Mouse (Mus musculus) liver, embryonic 15.5 days (tissue): Measurements from ENCODE around the gene Ppard. TPM values are rescaled to one million over a fixed set of nuclear protein-coding genes. Genes with fewer than 3 reads are reported as not detected.

Experiments
- ATAC-seq: fragments of 200-750 bp; cut with Nextera tagmentation; 2 replicates; pipeline ENCODE4 v1.8.0; 2017; ENCODE audit warnings: moderate number of reproducible peaks, mild to moderate bottlenecking, moderate library complexity; ENCODE audit not compliant: insufficient read depth
- H3K27ac ChIP-seq: fragments of 300-500 bp; sonication (generic); replicated peaks from 2 replicates; pipeline ENCODE4 v1.5.1; 2015; ENCODE audit warnings: mild to moderate bottlenecking, inconsistent platforms
- H3K27me3 ChIP-seq: fragments of 300-500 bp; sonication (generic); 2 replicates; pipeline ENCODE4 v1.6.1; 2015; ENCODE audit warnings: mild to moderate bottlenecking, inconsistent platforms
- H3K36me3 ChIP-seq: fragments of 300-500 bp; sonication (generic); replicated peaks from 2 replicates; pipeline ENCODE4 v1.6.1; 2015; ENCODE audit warnings: moderate library complexity, mild to moderate bottlenecking, inconsistent platforms
- H3K4me1 ChIP-seq: fragments of 300-500 bp; sonication (generic); replicated peaks from 2 replicates; pipeline ENCODE4 v1.6.1; 2015; ENCODE audit warnings: inconsistent platforms
- H3K4me2 ChIP-seq: fragments of 300-500 bp; sonication (generic); 2 replicates; pipeline ENCODE4 v1.6.1; 2015; ENCODE audit warnings: moderate library complexity, mild to moderate bottlenecking, inconsistent platforms
- H3K4me3 ChIP-seq: fragments of 300-500 bp; sonication (generic); replicated peaks from 2 replicates; pipeline ENCODE4 v1.5.1; 2015; ENCODE audit warnings: mild to moderate bottlenecking, inconsistent platforms
- H3K9ac ChIP-seq: fragments of 300-500 bp; sonication (generic); 2 replicates; pipeline ENCODE4 v1.6.1; 2015; ENCODE audit warnings: moderate library complexity, mild to moderate bottlenecking, inconsistent platforms
- H3K9me3 ChIP-seq: fragments of 300-500 bp; sonication (generic); replicated peaks from 2 replicates; pipeline ENCODE4 v1.6.1; 2016; ENCODE audit warnings: inconsistent platforms
- WGBS: fragments of 180-500 bp; shearing (Covaris S2); methylation state at CpG from one replicate; pipeline ENCODE4 v1.1.7; 2015; ENCODE audit warnings: mixed read lengths; ENCODE audit not compliant: insufficient replicate concordance; 5-methylcytosine and 5-hydroxymethylcytosine counted together
- polyA plus RNA-seq: library from polyadenylated mRNA; unstranded; fragments of >200 nt; fragmentation: Nextera tagmentation; extraction: Ambion mirVana; gene quantifications from 2 replicates; pipeline ENCODE4 v1.2.1, GENCODE M21; 2015

The Ppard gene
- polyA plus RNA-seq, 1 experiment from 2014 or later = 0.89 TPM

- Histone ChIP-seq H3K4me1 (peaks cover 56% of the 10 kb centered on the region), H3K27ac (no peak overlapping the region)
- 59% methylated on average over 3 of the region's 3 CpGs for WGBS
These were observed 42.2 kb downstream of the Ppard start for GRCm38 (mm10) chr17:28274739-28275138.

GRCm38 (mm10) chr17:28277226-28277625, 44.7 kb downstream of the Ppard start:
- Histone ChIP-seq H3K4me2 (no peak overlapping the region), H3K4me1 (peaks cover 55% of the 10 kb centered on the region), H3K9ac (no peak overlapping the region), H3K4me3 (no peak overlapping the region), H3K9me3 (no peaks in the 10 kb centered on the region), H3K27ac (no peak overlapping the region), H3K36me3 (no peaks in the 10 kb centered on the region), H3K27me3 (no peaks in the 10 kb centered on the region)
- ATAC-seq = no peak
- 78% methylated on average over 14 of the region's 14 CpGs for WGBS

More at GRCm38 (mm10) chr17:28274739-28275138, 42.2 kb downstream of the Ppard start:
- Histone ChIP-seq H3K36me3 (no peaks in the 10 kb centered on the region), H3K9ac (no peak overlapping the region), H3K4me3 (no peak overlapping the region), H3K9me3 (no peaks in the 10 kb centered on the region), H3K27me3 (no peaks in the 10 kb centered on the region), H3K4me2 (no peak overlapping the region)
- no peak for ATAC-seq

DNA sequence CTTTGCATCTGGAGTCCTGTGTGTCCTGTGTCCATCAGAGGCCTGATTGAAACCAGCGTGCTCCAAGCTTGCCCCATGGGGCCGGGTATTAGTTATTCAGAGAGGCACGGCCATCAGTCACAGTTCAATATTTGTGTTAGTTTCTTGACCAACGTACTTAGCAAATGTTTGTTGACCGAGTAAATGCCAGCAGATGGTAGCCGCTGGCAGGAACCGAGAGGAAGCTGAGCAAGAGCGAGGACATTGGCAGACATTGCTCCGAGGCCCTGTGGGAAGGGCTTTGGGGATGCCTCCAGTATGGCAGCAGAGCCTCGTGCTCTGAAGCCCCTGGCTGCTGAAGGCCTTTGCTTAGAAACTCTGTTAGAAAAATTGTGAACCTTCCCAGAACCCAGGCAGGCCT, 45.2 kb downstream of the Ppard start:
- no peaks in the 10 kb centered on the region for H3K9me3 ChIP-seq

DNA sequence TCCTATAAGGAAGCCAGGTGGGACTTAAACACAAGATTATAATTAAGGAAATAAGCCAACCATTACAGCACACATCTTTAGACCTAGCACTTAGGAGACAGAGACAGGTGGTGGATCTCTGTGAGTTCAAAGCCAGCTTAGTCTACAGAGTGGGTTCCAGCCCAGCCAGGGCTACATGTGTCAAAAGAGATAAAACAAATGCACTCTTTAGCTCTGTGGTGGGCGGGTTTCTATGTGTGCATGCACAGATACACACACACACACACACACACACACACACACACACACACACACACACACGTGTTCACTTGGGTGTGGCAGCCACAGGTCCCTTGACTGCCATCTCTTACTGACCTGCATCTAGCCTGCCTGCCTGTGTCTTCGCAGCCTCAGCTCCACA, 45.7 kb downstream of the Ppard start:
- Histone ChIP-seq H3K27me3 (no peaks in the 10 kb centered on the region), H3K4me3 (no peak overlapping the region), H3K36me3 (no peaks in the 10 kb centered on the region), H3K4me1 (peaks cover 61% of the 10 kb centered on the region), H3K4me2 (no peak overlapping the region), H3K9me3 (no peaks in the 10 kb centered on the region), H3K27ac (no peak overlapping the region), H3K9ac (no peak overlapping the region)
- ATAC-seq = no peak
- 32% methylated on average over 3 of the region's 3 CpGs for WGBS

More for the DNA sequence above, 45.2 kb downstream of the Ppard start:
- no peak overlapping the region for H3K4me3 ChIP-seq
- H3K27me3 ChIP-seq = no peaks in the 10 kb centered on the region
- no peak overlapping the region for H3K27ac ChIP-seq
- no peak overlapping the region for H3K4me2 ChIP-seq
- no peak overlapping the region for H3K9ac ChIP-seq
- H3K4me1 ChIP-seq = peaks cover 57% of the 10 kb centered on the region
- 73% methylated on average over 10 of the region's 10 CpGs for WGBS
- ATAC-seq = no peak
- no peaks in the 10 kb centered on the region for H3K36me3 ChIP-seq

GRCm38 (mm10) chr17:28279236-28279635, 46.7 kb downstream of the Ppard start:
- Histone ChIP-seq H3K9ac (no peak overlapping the region), H3K9me3 (no peaks in the 10 kb centered on the region), H3K4me3 (no peak overlapping the region), H3K27ac (peak overlapping the region; percentile 45), H3K4me1 (peaks cover 60% of the 10 kb centered on the region), H3K36me3 (no peaks in the 10 kb centered on the region), H3K4me2 (no peak overlapping the region), H3K27me3 (no peaks in the 10 kb centered on the region)
- ATAC-seq = peak; percentile 46; the same call in 1 of the 2 replicates
- WGBS = 51% methylated on average over 4 of the region's 4 CpGs

DNA sequence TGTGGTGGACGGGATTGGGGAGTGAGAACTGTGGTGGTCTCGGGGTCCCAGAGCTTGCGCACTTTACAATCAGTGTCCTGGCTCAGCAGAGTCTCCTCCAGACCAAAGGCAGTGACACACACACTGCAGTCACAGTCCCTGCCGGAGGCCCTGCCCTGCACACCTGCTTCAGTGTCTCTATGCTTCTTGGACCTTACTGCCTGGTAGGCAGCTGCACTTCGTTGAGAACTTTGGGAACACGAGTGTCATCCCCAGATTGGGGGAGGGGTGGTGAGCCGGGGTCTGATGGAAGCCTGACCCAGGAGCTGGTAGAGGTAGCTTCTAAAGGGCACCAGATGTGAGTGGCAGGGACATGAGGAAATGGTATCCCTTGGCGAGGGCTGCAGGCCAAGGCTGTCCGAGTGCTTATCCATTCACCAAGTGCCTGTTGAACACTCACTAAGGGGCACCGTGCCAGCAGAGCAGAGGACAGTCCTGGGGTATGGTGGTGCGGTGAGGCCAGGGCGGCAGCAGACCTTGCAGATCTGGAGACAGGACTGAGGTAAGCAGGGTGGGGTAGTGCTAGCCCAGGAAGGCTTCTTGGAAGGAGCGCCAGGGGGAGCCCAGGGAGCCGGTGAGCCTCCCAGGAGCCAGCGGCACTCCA, 47.4 kb downstream of the Ppard start:
- Histone ChIP-seq H3K27ac (peak overlapping the region; percentile 45), H3K9me3 (no peaks in the 10 kb centered on the region), H3K4me1 (peaks cover 58% of the 10 kb centered on the region), H3K9ac (no peak overlapping the region), H3K27me3 (no peaks in the 10 kb centered on the region), H3K36me3 (no peaks in the 10 kb centered on the region), H3K4me3 (no peak overlapping the region), H3K4me2 (no peak overlapping the region)
- 0 out of 2 replicates have a peak, but pooled peaks have one; percentile 17 for ATAC-seq
- WGBS = 74% methylated on average over 15 of the region's 15 CpGs

GRCm38 (mm10) chr17:28280423-28280800, 47.9 kb downstream of the Ppard start:
- H3K9me3 ChIP-seq = no peaks in the 10 kb centered on the region
- ATAC-seq = no peak
- no peaks in the 10 kb centered on the region for H3K27me3 ChIP-seq
- no peak overlapping the region for H3K9ac ChIP-seq
- H3K4me2 ChIP-seq = no peak overlapping the region
- H3K4me1 ChIP-seq = peaks cover 58% of the 10 kb centered on the region
- 72% methylated on average over 7 of the region's 7 CpGs for WGBS
- H3K4me3 ChIP-seq = no peak overlapping the region
- no peaks in the 10 kb centered on the region for H3K36me3 ChIP-seq
- no peak overlapping the region for H3K27ac ChIP-seq

DNA sequence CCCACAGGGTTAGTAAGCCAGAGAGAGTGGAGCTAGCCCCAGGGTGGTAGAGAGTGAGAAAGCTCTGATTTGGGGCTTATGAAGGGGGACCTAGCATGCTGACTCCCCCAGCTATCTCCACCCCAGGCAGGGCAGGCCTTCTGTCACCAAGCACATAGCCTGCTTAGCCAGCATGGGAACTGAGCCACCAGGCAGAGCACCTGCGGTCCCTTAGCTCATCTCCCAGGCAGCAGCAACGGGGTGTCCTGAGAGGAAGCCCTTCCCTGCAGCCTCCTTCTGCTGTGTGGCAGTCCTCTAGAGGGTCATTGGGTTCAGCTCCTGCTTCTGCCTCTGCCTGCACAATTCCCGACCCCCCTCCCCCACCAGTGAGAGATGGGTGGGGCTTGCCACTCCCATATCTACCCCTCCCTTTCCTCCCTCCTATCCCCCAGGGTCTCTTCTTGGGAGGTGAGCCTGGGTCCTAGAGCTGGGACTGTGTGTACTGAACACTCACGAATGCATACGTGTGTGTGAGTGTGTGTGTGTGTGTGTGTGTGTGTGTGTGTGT, 48.4 kb downstream of the Ppard start:
- Histone ChIP-seq H3K4me2 (no peak overlapping the region), H3K36me3 (no peaks in the 10 kb centered on the region), H3K4me1 (peaks cover 58% of the 10 kb centered on the region), H3K27me3 (no peaks in the 10 kb centered on the region), H3K27ac (no peak overlapping the region), H3K9me3 (no peaks in the 10 kb centered on the region), H3K9ac (no peak overlapping the region), H3K4me3 (no peak overlapping the region)
- 52% methylated on average over 5 of the region's 5 CpGs for WGBS
- ATAC-seq = no peak

GRCm38 (mm10) chr17:28281866-28282441, 49.5 kb downstream of the Ppard start:
- Histone ChIP-seq H3K9me3 (no peaks in the 10 kb centered on the region), H3K4me1 (peaks cover 67% of the 10 kb centered on the region), H3K36me3 (no peaks in the 10 kb centered on the region), H3K27ac (no peak overlapping the region), H3K4me3 (no peak overlapping the region), H3K27me3 (no peaks in the 10 kb centered on the region), H3K4me2 (no peak overlapping the region), H3K9ac (no peak overlapping the region)
- WGBS = 60% methylated on average over 7 of the region's 7 CpGs
- no peak for ATAC-seq

- no peak overlapping the region for H3K9ac ChIP-seq
These were observed 50.7 kb downstream of the Ppard start for GRCm38 (mm10) chr17:28283199-28283598.

DNA sequence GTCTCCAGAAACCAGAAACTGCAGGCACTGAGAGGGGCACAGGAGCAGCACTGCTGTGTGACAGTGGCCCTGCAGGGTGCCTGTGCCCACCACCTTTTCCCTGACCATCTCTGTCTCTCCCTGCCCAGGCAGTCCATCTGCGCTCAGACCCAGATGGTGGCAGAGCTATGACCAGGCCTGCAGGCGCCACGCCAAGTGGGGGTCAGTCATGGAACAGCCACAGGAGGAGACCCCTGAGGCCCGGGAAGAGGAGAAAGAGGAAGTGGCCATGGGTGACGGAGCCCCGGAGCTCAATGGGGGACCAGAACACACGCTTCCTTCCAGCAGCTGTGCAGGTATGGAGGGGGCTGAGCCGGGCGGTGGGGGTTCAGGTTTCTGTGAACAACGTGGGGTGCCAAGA, 53.6 kb downstream of the Ppard start:
- Histone ChIP-seq H3K36me3 (no peaks in the 10 kb centered on the region), H3K27me3 (no peaks in the 10 kb centered on the region), H3K27ac (no peak overlapping the region), H3K9me3 (no peaks in the 10 kb centered on the region), H3K4me3 (no peak overlapping the region), H3K4me2 (no peak overlapping the region), H3K4me1 (peaks cover 54% of the 10 kb centered on the region), H3K9ac (no peak overlapping the region)
- 50% methylated on average over 10 of the region's 10 CpGs for WGBS
- ATAC-seq = no peak

More at GRCm38 (mm10) chr17:28283199-28283598, 50.7 kb downstream of the Ppard start:
- WGBS = 74% methylated on average over 10 of the region's 10 CpGs
- Histone ChIP-seq H3K9me3 (no peaks in the 10 kb centered on the region), H3K27me3 (no peaks in the 10 kb centered on the region), H3K4me2 (no peak overlapping the region), H3K4me1 (peaks cover 66% of the 10 kb centered on the region), H3K4me3 (no peak overlapping the region), H3K36me3 (no peaks in the 10 kb centered on the region), H3K27ac (no peak overlapping the region)
- no peak for ATAC-seq
